Mouse (Mus musculus): ENCODE measurements at regions not wholly inside any gene's neighbourhood (a gene's known extent, or its start where the extent isn't known, plus 50 kb on each side); places are given as distances from the start of the nearest gene placed in this dataset.
A peak's percentile ranks its signal among the peaks of the same experiment; 100 is the strongest.

DNA sequence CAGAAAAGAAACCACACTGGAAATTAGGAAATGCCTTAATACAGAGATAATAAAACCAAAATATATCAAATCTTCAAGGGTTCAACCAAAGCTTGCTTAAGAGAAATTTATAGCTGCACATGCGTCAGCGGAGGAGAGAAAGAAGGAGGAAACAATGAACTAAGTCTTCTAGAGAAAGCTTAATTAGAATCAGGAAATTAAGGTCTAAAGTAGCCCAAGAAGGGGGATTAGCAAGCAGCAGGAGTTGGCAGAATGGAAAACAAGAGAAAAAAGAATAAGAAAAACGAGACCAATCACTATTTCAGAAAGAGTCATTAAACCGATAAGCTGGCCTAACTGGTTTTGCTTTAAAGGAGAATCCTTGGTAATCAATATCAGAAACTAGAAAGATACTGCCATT, 119.4 kb upstream of the Irf2bp2 start:
- no peak for DNase-seq (ENCODE audit: low spot score in 2 of 2)

DNA sequence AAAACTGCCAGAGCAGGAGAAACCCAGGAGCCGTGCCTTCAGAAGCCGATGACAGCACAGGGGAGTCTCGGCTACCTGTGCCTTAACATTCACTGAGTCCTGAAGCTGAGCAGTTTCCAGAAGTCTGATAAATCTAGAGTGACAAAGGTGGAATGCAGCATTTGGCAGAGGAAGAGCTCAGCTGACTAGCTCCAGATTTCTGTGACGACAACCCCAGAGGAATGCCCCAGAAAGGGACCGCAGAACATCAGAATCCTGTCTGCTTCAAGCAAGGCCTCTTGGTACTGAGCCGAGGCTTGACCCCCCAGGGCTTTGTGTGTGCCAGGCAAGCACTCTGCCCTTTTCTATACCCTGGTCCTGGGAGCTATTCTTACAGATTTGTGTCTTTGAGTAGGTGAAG, 119.0 kb upstream of the Irf2bp2 start:
- DNase-seq (ENCODE audit: low spot score in 2 of 2), result peak in 1 of 2 experiments; percentile 30

DNA sequence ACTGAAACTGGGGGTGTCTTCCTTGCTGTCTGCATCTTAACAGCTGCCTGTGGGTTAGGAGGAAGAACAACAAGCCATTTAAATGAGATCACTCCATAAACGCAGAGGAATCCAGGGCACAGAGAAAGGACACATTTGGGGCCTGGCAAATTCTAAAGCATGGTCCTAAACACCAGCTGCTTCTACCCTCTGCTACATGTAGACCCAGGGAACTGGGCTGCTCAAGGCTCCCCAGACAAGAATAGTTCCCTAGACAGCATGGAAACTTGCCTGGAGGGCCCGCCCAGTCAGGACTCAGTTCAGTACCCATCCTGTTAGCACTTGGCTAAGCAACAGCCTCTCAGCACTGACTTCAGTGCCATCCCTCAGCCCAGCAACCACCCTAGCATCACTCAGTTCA, 115.2 kb upstream of the Irf2bp2 start:
- no peak for DNase-seq (ENCODE audit: low spot score in 2 of 2)

DNA sequence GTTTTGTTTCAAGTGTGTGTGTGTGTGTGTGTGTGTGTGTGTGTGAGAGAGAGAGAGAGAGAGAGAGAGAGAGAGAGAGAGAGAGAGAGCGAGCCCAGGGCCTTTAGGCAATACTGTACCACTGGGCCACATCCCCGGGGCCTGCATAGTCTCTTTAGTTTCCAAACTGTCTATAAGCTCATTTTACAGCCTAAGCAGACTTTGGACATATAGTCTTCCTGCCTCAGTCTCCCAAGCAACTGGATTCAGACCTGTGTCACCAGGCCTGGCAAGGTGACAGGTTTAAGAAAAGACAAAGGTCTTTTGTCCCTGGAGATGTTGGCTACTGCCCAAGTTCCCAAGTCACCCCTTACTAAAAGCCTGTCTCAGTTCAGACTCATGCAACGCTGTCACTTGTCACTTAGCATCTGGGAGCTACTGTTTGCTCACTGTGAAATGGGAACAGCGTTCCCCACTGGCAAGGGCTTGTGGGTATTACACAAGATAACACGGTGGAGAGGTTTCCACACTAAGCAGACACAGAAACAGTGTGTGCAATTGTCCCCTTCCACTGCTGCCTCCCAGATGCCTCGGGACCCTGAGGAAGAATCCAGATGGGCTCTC, 113.6 kb upstream of the Irf2bp2 start:
- DNase-seq (ENCODE audit: low spot score in 2 of 2), result no peak

DNA sequence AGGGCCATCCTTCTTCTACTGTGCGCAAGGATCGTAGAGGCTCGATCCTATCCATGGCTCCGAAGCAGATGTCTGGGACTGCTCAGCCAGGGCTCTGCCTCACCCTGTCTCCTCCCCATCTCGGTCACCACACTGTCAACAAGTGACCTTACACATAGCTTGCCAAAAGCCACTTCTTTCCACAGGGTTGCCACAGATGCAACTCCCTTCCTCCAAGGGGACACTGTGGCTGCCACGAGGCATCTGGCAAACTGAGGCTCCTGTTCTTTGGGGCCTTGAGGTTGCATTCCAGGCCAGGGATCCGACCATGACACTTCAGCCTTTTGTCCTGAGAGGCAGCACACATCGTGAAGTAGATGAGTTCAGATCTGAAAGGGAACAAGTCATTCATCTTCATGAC, 112.5 kb upstream of the Irf2bp2 start:
- DNase-seq (ENCODE audit: low spot score in 2 of 2), result no peak

DNA sequence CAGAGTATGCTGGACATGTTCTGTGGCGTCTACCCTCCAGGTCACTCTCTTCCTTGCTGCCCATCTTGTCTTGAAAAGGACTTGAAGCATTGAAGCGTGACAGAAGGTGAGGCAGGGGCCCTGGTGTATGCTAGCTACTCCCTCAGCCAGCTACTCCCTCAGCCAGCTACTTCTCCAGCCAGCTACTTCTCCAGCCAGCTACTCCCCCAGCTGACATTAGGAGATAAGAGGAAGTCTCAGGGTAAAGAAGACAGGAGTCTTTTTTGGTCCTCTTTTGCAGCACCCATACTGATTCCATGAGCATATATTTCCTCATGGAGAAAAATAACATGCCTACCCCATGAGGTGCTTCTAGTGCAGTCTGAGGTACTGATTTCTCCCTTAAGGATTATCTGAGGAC, 111.6 kb upstream of the Irf2bp2 start:
- DNase-seq (ENCODE audit: low spot score in 2 of 2), result no peak

DNA sequence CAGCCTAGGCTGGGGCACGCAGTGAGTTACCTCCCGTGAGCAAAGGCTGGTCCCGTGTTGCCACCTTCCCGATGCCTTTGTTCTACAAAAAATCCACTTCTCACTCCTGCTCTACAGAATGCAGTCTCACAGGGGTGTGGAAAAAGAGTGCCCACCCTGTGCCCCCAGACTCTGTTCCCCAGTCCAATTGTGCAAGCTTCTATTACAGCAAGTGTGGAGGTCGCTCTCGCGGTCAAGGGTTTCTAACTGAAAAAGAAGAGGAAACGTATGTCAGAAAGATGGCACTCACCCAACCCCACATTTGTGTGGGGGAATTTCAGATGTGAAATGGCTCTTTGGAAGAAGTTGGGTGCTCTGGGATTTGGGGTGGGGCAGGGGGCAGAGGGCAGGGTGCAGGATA, 110.9 kb upstream of the Irf2bp2 start:
- DNase-seq (ENCODE audit: low spot score in 2 of 2), result no peak

DNA sequence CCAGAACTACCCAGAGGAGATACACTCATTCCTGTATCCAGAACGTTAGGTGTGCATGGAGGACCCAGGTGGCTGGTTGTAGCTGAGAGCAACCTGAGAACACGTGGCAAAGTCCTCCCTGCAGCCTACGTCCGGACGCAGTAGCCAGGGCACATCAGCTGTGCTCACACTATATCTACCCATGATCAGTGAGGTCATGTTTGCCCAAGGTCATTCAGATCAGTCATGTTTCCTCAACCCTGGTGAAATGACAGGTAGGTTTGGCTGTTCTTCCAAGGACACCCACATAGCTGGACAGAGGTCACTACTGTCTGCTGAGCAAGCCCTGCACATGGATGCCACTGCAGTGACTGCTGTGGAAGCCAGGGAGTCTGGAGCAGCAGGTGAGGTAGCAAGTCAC, 109.8 kb upstream of the Irf2bp2 start:
- DNase-seq (ENCODE audit: low spot score in 2 of 2), result no peak

DNA sequence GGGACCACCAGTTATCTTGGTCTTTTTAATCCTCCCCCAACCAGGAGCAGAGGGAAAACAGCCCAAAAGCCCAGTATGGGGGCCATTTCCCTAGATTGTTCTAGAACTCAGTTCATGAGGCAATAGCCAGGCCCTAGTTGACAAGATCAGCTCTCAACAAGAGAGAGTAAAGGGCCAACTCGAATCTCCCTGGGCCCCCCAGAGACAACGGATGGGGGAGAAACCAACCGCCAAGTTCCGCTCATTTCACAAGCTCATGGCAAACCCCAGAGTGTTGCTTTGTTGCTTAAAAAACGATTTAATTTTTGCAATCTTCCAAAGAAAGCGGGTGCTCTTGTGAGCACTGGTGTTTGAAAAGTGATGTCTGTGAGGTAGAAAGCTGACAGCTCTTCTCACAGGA, 108.5 kb upstream of the Irf2bp2 start:
- DNase-seq (ENCODE audit: low spot score in 2 of 2), result no peak

DNA sequence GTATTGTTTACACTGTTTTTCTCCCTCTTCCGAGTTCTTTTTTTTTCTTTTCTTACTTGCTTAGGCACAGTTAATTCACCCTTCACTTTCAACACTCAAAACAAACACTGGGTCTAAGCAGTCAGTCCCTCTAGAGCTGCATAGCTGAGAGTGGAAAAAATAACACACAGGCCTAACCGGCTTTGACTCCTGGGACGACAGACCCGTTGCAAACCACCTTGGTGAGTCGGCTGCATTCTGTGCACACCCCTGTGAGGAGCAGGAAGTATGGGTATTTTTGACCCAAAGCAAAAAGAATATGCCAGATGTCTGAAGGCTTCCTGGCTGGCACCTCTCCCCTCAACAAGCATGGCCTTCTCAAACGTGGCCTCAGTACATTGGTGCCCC, 105.6 kb upstream of the Irf2bp2 start:
- DNase-seq (ENCODE audit: low spot score in 2 of 2), result no peak

DNA sequence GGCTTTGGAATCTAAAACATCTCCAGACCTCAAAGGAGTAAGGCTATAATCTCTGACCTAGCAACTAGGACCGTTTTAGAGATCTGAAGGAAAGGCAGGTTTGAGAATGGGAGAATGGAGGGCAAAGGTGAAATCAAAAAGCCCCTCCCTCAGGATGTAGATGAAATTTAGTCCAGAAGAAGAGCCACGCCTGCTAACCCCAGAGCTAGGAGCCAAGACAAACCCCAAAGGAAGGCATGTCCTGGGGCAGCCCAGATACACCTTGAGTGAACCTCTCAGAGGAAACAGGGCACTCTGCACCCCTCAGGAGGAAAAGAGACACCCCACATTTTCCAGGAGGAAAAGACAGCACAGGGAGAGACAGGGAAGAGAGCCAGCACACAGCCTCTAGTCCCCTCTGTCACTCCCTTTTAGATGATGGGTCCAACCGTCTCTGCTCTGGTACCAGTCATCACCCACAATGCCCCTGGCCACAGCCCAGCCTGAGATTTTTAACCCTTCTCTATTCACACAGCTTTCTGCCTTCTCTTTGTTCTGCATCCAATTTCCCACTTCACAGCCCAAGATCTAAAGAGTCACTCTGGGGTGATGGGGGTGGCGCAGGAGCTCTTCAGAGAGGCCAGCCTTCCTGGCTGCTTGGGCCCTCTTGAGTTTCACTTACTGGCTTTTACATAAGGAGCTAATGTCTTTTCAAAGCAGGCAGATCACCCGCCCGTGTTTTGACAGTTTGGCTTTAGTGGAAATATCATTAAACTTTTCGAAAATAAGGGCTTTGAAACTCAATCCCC, 105.0 kb upstream of the Irf2bp2 start:
- no peak for DNase-seq (ENCODE audit: low spot score in 2 of 2)

DNA sequence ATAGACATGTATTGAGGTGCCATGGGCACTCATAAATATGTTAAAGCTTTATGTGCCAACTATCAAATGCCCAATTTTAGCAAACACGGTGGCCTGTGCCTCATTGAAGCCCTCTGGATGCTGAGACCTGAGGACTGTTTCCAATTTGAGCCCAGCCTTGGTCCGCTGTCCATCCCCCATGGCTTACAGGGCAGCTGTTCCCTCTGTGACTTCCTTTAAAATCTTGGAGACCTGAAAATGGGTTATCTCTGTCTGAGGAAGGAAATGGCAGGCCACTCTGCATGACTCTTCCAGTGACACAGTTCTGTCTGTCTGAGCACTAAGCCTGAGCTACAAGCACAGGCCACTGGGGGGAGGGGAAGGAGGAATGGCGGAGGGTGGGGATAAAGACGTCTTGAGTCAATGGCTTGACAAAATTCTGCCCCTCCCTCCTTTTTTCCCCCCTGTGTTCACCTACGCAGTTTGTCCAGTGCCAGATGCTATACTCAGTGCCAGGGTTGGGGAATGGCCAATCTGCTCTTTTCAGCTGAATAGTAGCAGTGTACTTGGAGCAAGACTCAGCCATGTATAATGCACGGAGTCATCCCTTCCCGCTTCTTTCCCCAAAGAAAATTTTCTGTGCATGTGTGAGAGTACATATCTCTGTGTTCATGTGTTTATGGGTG, 102.7 kb upstream of the Irf2bp2 start:
- DNase-seq (ENCODE audit: low spot score in 2 of 2), result no peak

DNA sequence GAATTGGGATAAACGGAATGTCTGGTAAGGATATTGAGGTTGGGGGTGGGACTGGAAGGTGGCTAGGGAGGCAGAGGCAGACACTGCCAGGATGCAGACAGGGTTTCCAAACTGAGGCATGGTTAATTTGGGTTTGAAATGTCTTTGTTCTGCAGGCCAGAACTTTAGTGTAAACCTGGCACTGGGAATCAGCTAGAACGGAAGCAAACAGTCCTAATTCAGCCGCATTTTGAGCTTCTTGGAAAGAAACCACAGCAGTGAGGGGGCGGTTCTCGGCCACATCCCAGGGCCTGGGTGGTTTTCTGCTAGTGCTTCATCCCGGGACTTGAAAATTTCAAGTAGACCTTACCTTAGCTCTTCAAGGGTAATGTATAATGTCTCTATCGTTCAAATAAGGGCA, 100.6 kb upstream of the Irf2bp2 start:
- DNase-seq (ENCODE audit: low spot score in 2 of 2), result no peak

DNA sequence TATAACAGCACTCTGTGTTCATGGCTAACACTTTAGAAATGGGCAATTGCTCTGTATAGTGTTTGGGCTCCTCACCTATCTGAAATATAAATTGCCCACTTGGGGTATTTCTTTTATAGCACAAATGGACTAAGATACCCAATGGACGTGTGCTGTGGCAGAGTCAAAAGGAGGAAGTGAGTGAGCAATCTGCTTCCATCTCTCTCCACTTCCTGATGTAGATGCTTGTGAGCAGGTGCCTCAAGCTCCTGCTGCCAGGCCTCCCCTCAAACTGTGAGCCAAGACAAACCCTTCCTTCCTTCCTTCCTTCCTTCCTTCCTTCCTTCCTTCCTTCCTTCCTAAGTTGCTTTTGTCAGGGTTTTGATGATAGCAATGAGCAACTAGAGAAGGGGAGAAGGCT, 99.9 kb upstream of the Irf2bp2 start:
- DNase-seq (ENCODE audit: low spot score in 2 of 2), result no peak

DNA sequence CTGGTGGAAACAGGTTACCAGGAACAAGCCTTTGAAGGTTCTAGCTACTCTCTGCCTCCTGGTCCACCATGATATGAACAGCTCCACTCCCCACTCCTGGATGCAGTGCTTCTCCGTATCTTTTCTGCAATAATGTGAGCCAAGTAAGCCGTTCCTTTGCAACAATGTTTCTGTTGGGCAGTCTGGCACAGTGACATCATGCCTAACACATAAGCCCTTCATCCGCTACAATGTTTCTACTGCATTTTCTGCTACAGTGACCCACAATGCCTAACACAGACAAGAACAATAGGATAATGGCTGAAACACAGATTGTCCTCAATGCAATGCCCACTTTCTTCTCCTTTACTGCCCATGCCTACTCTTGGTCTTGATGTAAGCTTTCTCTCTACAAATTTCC, 98.9 kb upstream of the Irf2bp2 start:
- no peak for DNase-seq (ENCODE audit: low spot score in 2 of 2)

DNA sequence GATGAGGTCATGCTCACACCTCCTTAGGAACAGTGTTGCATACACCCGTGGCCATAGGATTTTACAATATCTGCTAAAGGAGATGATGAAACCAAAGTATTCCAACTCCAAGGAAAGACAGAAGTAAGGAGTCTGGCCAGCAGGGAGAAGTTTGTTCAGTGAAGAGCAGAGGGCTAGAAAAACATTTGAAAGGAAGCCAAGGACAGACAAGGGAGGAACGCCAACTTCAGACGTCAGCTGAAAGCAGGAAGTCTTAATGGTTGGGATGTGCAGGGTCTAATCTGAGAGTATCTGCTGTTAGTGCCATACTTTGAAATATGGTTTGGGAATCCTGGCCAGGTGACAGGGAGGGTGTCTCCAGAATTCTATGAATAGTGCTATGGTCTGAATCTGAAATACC, 98.5 kb upstream of the Irf2bp2 start:
- DNase-seq (ENCODE audit: low spot score in 2 of 2), result no peak

DNA sequence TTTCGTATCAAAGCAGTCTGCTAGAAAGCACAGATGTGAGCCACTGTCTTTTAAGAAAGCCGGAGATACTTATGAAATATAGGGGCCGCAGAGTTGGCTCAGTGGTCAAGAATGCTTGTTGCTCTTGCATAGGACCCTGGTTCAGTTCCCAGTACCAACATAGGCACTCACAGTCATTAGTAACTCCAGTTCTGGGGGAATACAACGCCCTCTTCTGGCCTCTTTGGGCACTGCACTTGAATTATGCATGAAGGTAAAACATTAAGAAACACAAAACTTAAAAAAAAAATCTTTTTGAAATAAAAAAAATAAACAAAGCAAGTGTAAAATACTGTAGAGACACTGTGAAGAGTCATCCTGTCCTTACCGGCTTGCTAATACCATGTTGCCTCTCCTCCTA, 94.7 kb upstream of the Irf2bp2 start:
- no peak for DNase-seq (ENCODE audit: low spot score in 2 of 2)

DNA sequence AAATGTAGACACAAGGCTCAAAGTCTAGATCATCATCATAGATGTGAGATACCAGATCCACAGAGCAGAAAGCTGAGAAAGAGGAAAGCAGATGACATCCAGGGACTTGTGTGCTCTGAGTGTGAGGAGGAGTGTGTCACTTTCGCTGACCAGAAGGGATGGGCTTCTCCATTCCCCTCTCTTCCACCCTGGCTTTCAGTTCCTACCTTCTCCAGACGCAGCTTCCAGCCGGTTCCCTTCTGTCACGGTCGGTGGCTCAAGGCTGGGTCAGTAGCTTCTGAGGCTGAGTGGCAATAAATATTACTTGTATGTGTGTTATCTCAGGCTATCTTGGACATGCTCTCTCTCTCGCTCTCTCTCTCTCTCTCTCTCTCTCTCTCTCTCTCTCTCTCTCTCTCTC, 94.2 kb upstream of the Irf2bp2 start:
- no peak for DNase-seq (ENCODE audit: low spot score in 2 of 2)

DNA sequence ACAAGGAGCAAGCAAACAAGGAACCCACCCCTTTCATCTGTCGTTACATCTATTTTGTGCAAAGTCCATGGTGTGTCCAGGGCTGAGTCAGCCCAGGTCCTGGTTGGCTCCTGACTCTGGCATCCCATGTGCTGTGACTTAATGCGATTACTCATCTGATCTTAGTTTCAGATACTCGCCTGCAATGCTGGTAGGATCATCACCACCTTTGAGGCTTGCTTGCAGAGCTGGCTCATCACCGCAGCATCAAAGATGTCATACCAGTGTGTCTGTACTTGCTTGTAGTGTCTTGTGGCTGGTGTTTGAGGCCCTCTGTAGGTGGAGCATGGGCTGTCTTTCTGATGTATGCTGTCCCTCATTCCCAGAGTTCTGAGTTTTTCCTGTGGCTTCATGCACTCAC, 93.0 kb upstream of the Irf2bp2 start:
- DNase-seq (ENCODE audit: low spot score in 2 of 2), result no peak

DNA sequence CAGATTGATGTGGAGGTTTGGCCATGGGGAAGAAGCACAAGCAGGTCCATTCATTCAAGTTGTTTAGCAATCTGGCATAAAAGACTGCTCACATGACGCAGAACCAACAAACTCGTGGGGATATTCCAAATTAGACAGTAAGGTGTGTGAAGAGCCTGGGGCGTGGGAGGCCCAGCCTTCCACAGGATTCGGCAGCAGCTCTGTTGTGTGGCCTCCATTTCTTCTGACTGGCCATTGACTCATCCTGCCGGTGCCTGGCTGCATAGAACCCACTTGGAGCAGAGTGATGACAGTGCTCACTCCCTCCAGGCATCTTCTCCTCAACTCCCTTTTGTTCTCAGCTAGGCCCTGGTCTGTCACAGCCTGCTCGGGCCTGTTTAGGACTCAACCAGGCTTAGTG, 91.6 kb upstream of the Irf2bp2 start:
- no peak for DNase-seq (ENCODE audit: low spot score in 2 of 2)

DNA sequence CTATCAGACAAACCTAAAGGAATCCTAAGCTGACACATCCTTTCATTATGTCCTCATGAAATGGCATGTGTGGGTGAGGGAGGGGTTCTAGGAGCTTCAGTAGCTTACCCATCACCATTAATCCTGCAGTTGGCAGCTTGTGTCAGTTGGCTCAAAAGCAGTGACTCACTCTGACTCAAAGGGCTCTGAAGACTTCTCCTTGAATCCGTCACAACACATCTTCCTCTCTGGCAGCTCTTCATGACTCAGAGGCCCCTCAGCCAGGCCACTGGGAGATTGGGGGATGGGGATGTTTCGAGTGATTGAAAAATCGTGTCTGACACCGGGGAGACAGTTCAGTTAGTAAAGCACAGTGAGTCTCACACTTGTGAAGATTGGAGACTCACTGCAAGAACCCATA, 90.2 kb upstream of the Irf2bp2 start:
- DNase-seq (ENCODE audit: low spot score in 2 of 2), result no peak

DNA sequence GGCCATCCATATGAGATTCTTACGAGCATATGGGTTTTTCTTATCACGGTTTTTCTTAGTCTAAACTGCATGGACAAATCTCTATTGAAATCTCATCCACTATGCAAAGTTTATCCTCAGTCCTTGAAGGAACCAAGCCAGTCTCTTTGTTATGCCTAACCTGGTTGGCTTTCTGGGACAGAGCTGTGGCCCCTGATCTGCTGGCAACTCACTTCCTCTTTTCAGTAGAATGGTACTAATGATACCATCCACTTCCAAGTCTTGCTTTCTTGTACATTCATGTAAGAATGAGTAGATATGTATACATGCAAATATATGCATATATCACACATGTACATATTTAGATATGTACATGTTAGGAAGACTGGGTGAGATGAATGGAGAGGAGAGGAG, 89.8 kb upstream of the Irf2bp2 start:
- DNase-seq (ENCODE audit: low spot score in 2 of 2), result no peak

DNA sequence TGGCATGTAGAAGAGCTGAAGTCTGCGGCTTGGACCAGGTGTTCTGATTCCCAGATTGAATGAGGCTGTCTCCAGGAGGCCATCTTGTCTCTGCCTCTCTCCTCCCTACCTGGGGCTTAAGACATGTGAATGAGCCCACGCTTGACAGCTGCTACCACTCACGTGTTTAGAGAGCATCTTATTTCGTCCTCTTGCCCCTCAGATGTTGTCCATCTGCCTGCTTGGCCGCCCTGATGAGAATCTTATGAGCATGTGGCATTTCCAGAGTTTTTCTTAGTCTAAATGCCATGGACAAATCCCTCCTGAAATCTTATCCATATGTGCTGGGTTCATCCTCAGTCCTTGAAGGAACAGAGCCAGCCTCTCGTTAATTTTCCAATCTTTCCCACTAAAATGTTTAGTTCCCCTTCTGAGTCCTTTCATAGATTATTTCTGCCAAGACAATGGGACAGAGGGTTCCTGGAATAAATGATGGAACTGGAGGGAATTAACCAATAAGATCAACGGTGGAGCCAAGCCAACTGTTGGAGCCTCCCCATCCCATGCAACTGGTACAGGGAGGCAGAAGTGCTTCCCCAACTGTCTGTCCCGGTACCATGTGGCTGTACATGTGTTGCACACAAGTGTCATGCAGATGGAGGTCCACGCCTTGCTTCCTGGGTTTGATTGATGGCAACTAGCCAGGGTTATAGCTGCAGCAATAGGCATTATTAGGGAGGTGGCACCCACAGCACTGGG, 89.2 kb upstream of the Irf2bp2 start:
- DNase-seq (ENCODE audit: low spot score in 2 of 2), result no peak
